Mouse (Mus musculus): ENCODE data around the gene C1ql4.

DNA sequence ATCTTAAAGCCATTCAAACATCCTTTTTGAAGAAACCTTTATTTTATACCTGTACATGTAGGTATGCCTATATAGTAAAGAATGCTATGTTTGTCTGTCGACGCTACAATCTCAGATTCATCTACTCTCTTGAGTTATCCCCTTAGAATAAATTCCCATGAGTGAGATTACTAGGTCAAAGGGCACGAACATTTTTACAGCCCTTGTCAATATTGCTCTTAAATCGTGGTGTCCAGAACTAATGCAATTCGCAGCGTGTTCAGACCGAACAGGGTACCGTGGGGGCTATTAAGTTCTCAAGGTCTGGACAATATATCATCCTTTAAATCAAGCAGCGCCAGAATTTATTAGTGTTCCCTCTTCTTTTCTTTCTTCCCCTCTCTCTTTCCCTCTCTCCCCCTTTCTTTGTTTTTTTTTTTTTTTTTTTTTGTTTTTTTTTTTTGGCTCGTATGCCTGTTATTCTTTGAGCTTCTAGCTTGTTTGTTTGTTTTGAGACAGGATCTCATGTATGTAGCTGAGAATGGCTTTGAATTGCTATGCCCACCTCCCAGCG, 25.3 kb upstream of the C1ql4 start:
- TF ChIP-seq CTCF (IDR thresholded peaks at IDR 0.05) = no peak
- no peak for TF ChIP-seq EP300 (IDR thresholded peaks at IDR 0.05)

Data from lung, postnatal 0 days (tissue).